Mouse (Mus musculus): Measurements from ENCODE around the gene Ralgapa2.

- TF ChIP-seq CTCF (IDR thresholded peaks at IDR 0.05; ENCODE audit: borderline replicate concordance, control insufficient read depth, extremely low read depth, insufficient read depth, low read length, poor library complexity) (no peak), POLR2A (IDR thresholded peaks at IDR 0.05; ENCODE audit: control insufficient read depth, extremely low read depth, insufficient read depth, low read length, poor library complexity) (no peak)
Measured at GRCm38 (mm10) chr2:146544155-146544814, 32.1 kb upstream of the Ralgapa2 start.
